Mouse (Mus musculus): ENCODE data around the gene Unc13a. TPM values are rescaled to one million over a fixed set of nuclear protein-coding genes. Genes with fewer than 3 reads are reported as not detected.

Unc13a gene
- total RNA-seq, 2 experiments from 2014 or later = 1.1 to 1.5 TPM

DNA sequence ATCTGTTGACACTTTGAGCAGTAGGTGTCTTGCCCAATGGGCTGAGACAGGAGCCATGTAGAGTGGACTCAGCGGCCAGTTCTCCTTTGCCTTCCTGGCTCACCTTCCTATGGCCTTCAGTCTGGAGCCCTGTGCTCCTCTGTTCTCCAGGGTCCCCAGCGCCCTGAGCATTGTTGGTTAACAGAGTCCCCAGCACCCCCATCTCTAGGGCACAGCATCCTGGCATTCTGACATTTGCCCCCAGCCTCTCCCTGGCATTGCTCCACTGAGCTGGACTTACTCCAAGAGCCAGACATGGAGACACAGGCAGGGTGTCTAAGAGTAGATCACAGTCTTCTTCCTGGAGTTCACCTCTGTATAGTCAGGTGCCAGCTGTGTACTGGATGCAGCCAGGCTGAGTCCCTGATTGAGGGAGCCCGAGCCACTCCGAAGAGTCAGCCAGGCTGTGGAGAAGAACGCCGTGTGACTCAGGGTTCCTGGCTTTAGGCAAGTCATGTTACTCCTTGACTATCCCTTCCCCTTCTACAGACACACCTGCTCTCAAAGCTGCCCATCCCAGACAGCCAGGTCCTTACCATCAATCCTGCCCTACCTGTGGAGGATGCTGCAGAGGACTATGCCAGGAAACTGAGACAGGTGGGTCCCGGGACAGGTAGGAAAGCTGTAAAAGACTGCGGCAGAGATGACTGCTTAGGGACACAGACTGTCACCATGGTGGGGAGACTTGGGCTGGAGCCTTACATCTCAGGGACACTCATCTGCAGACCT, 77.8 kb downstream of the Unc13a start:
- intact Hi-C loops (cut with DNase I) = no loop called here
- no peak for DNase-seq

DNA sequence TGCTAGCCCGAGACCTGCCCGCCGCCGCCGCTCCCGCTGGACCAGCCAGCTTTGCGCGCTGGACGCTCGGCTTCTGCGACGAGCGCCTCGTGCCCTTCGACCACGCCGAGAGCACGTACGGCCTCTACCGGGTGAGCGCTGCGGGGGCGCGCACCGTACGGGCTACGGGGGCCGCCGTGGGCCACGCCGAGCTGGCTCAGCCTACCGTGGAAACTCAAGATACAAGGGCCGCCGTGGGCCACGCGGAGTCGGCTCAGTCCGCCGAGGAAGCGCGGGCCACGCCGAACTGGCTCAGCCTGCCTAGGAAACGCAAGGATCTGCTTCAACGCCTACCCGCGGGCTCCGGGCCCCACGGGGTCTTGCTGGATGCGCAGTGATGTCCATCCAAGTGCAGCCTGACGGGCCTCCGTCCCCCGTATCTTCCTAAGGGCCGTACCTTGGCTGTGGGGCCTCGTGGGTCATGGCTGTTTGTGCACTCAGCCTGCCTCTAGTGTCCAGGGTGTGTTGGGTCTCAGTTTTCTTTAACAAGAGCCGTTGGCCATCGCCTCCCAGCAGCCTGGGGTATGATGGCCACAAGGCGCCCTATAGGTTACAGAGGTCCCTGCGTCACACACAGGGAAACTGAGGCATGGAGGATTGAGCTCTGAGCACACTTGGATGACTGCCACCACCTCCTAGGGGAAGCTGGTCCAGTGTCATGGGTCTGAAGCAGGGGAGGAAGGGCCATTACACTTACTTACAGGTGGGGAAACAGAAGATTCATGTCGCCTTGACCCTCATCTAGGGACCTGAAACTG, 79.0 kb downstream of the Unc13a start:
- intact Hi-C loops (cut with DNase I) = no loop called here
- peak in 1 of 2 experiments; percentile 85 for DNase-seq

DNA sequence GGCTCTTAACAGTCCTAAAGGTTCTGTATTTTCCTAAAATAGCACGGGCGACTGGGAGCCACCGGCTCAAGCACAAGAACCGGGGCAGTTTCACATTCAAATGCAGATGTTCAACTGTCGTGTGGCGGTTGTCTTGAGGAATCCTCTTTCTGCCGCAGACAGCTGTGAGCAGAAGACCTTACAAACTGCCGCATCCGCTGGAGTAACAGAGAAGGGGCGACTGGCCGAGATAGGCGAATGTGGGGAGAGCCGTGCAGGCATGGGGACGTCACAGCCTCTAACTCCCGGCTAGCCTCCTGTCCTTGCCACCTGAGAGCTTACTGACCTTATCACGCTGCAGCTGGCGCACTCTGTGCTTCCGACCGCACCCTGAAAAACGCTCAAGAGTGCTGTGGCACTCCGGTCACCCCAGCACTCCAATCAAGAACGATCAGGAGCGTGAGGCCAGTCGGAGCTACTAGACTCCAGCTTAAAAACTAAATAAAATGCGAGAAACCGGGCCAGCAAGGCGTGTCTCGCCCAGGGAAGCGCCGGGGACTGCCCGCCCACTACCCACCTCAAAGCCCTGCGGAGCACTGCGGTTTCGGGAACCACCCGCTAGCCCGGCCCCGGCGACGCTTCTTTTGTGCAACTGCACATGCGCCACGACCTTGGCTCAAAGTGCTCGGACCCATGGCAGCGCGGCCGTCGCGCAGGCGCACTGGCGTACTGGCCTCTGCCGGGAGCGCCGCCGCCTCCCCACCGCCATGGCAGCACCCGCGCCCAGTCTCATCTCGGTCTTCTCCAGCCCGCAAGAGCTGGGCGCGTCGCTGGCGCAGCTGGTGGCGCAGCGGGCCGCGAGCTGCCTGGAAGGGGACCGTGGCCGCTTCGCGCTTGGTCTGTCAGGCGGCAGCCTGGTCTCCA, 79.8 kb downstream of the Unc13a start, which contains the start of gene Pgls:
Gene Pgls, plus strand, starts transcription at position 706 of the 903 bp plus-strand sequence.
- intact Hi-C loops (cut with DNase I) = no loop called here

DNA sequence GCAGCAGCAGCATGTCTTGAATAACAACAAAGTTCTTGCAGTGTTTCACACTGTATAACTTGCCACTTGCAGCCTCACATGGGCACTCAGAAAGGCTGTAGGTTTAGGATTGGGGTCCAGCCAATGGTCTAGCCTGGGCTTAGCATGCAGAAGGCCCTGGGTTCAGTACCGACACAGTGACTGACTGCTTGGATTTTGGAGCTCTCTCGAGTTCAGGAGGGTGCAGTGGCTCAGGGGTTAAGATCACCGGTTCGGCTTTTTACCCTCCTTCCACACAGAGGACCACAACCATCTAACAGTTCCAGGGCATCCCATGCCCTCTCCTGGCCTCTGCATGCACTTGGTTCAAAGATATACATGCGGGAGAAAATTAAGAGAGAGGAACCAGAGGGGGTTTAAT, 80.5 kb downstream of the Unc13a start:
- intact Hi-C loops (cut with DNase I) = no loop called here
- DNase-seq = peak in 1 of 2 experiments; percentile 18

More for the DNA sequence above, 79.8 kb downstream of the Unc13a start, which contains the start of gene Pgls:
- peak; percentile 96 to 97 for DNase-seq

DNA sequence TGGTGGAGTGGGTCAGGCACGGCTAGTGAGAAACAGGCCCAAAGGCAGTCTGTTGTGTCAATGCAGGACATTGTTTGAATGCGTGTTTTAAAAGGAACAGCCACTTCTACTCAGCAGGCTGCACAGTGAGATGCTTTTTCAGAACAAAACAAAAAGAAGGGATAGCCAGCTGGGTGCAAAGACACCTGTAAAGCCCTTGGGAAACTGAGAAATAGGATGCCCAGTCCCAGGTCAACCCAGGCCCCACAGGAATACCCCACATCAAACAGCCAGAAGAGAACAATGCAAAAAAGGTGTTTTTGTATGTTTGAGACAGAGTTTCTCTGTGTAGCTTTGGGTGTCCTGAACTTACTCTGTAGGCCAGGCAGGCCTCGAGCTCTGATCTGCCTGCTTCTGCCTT, 82.8 kb downstream of the Unc13a start:
- intact Hi-C loops (cut with DNase I) = no loop called here
- DNase-seq = no peak

DNA sequence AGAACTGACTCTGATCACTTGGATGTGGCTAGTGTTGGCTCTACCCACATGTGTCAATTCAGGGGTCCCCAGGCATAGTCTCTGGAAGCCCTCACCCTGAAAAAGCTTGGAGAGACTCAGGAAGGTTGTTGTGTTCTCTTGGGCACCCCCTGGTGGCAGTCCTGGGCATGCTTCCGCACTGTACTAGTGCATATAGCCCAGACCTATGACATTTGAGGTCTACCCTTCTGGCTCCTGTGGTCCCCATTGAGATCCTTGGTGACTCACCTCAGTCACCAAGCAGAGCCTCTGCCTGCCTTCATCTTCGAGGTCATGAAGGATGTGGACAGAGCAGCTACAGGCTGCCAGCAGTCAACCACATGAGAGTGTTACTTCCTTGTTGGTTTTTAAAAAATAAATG, 84.7 kb downstream of the Unc13a start:
- intact Hi-C loops (cut with DNase I) = no loop called here
- DNase-seq = peak in 1 of 2 experiments; percentile 73

DNA sequence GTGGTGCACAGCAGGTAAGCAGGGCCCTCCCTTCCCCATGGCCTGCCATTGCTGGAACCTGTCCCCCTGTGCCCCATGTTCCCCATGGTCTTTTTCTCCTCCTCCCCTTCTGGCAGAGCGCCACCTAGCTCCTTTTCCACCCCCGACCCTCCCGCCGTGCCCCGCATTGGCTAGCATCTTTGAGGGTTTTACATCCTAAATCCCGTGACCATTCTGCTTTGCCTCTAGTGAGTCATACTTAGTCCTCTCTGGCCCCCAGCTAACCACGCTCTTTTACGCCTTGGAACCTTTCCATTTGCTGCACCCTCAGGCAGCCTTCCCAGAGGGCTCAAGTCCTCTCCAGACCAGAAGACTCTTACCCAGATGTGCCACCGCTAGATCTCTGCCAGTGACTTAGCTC, 91.4 kb downstream of the Unc13a start:
- intact Hi-C loops (cut with DNase I) = no loop called here
- DNase-seq = no peak

DNA sequence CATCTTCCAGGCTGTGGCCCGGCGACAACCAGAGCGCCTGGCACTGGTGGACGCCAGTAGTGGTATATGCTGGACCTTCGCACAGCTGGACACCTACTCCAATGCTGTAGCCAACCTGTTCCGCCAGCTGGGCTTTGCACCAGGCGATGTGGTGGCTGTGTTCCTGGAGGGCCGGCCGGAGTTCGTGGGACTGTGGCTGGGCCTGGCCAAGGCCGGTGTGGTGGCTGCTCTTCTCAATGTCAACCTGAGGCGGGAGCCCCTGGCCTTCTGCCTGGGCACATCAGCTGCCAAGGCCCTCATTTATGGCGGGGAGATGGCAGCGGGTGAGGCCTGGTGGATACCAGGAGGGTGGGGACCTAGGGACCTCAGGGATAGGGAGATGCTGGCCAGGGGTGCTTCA, 92.1 kb downstream of the Unc13a start:
- DNase-seq = peak; percentile 80
- intact Hi-C loops (cut with DNase I) = no loop called here

DNA sequence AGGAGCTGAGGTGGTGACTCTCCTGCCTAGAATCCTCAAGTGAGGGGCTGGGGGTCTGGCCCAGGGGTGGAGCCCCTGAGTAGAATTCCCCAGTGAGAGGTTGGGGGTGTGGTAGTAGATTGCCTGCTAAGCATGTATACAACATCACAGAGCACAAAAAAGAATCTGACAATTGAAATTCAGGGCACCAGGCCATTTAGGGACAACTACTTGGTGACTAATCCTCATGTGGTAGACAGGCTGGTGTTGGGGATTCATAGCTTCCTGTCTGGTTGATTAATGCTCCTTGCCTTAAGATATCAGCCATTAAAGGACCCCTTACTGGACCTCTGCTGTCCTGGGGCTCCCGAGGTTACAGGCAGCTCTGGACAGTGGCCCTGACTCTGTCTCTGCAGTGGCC, 92.5 kb downstream of the Unc13a start:
- intact Hi-C loops (cut with DNase I) = no loop called here
- no peak for DNase-seq

DNA sequence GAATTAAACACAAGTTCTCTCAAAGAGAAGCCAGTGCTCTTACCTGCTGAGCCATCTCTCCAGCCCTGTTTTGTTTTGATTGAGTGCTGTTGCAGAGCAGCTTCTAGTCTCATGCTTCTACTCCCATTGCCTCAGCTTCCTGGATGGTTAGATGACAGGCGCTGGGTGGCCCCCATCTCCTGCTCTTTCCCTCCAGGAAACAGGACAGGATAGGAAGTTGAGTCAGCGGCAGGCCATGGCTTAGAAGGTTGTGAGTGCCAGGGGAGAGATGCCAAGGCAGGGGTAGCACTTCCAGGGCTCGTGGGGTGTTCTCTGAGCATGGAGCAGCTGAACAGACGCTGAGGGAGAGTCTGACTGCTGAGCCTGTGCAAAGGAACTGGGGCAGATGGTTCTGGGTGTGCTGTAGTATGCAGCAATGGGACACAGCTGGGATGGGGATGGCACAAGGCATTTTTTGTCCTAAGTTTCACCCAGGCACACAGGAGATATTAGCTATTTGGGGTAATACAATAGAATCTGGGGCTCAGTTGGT, 93.6 kb downstream of the Unc13a start:
- no peak for DNase-seq
- intact Hi-C loops (cut with DNase I) = no loop called here

DNA sequence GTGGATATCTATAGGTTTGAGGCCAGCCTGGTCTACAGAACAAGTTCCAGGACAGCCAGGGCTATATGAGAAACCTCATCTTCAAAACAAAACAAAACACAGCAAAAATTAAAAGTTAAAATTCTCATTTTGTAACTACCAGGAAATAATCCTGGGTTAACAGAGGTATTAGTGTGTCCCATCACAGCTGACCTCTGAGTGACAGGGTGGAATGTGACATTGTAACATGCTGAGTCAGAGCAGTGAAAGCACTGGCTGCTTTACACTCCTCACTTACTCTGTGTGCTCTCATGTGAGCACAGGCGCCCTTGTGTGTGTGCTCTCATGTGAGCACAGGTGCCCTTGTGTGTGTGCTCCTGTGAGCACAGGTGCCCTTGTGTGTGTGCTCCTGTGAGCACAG, 96.5 kb downstream of the Unc13a start:
- DNase-seq = no peak
- intact Hi-C loops (cut with DNase I) = no loop called here

DNA sequence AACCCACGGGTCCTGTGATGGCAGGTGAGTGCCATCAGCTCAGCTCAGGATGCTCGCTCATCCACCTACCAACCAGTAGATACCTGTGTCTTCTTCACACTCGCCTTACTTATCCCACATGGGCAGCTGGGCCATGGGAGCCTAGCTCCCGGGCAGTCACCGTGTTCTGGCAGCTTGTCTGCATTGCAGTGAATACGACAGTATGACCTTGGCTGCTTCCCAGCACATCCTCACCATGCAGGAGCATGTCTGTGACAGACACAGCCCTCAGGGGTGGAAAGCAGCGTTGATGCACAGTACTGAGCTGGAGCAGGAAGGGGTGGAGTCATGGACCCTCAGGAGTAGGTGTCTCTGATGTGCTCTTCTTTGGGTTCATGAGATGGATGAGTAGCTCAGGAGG, 97.1 kb downstream of the Unc13a start:
- intact Hi-C loops (cut with DNase I) = no loop called here
- peak in 1 of 2 experiments; percentile 49 for DNase-seq

Small RNAs within 50 kb of the gene (microRNA-seq; reads per million reads assigned to microRNA genes)
- gene Mir6769b = 0 reads per million in 2 experiments

Other genes with a start within 250 kb of the Unc13a start
- gene Abhd8, start 208.1 kb downstream of the Unc13a start, total RNA-seq (2021) = 10 to 100 TPM; 31.7 to 34.6 TPM
- gene Mrpl34, start 206.8 kb downstream of the Unc13a start, total RNA-seq (2021) = 100 to 1,000 TPM; 103 to 116 TPM
- 10 to 100 TPM; 37.8 to 39.1 TPM for gene Dda1, start 202.6 kb downstream of the Unc13a start, total RNA-seq (2021)
- gene Ano8, start 185.8 kb downstream of the Unc13a start, total RNA-seq (2021) = 10 to 100 TPM; 14.6 to 15.3 TPM
- gene Gtpbp3, start 183.7 kb downstream of the Unc13a start, total RNA-seq (2021) = 10 to 100 TPM; 19.7 to 22.1 TPM
- gene Plvap, start 160.0 kb downstream of the Unc13a start, total RNA-seq (2021) = 10 to 100 TPM; 21.8 to 22.0 TPM
- gene Ccdc194, start 146.0 kb downstream of the Unc13a start, total RNA-seq (2021) = under 1 TPM in 1 of 2 experiments, not detected in 1; 0.17 TPM
- gene Bst2, start 134.3 kb downstream of the Unc13a start, total RNA-seq (2021) = 10 to 100 TPM; 13.0 to 13.5 TPM
- 10 to 100 TPM; 30.2 to 32.5 TPM for gene Mvb12a, start 128.8 kb downstream of the Unc13a start, total RNA-seq (2021)
- under 1 TPM in 1 of 2 experiments, not detected in 1; 0.27 TPM for gene Tmem221, start 112.9 kb downstream of the Unc13a start, total RNA-seq (2021)
- gene Nxnl1, start 105.2 kb downstream of the Unc13a start, total RNA-seq (2021) = under 1 TPM in 1 of 2 experiments, not detected in 1; 0.12 TPM
- 100 to 1,000 TPM; 118 to 120 TPM for gene Slc27a1, start 102.9 kb downstream of the Unc13a start, total RNA-seq (2021)
- gene Pgls, start 79.6 kb downstream of the Unc13a start, total RNA-seq (2021) = 10 to 100 TPM; 78.8 to 87.3 TPM
- 1 to 10 TPM in 1 of 2 experiments, under 1 TPM in 1; 0.81 to 1.3 TPM for gene Fam129c, start 74.1 kb downstream of the Unc13a start, total RNA-seq (2021)
- gene Colgalt1, start 60.8 kb downstream of the Unc13a start, total RNA-seq (2021) = 10 to 100 TPM; 46.3 to 54.9 TPM
- gene Jak3, start 4.5 kb upstream of the Unc13a start, total RNA-seq (2021) = 10 to 100 TPM; 14.3 to 15.0 TPM
- gene Insl3, start 17.5 kb upstream of the Unc13a start, total RNA-seq (2021) = 1 to 10 TPM; 5.1 to 5.4 TPM
- 10 to 100 TPM; 12.0 to 12.2 TPM for gene B3gnt3, start 30.0 kb upstream of the Unc13a start, total RNA-seq (2021)
- 1 to 10 TPM; 1.3 to 2.4 TPM for gene Fcho1, start 54.0 kb upstream of the Unc13a start, total RNA-seq (2021)
- 1 to 10 TPM; 6.7 to 8.5 TPM for gene Zfp709, start 210.3 kb upstream of the Unc13a start, total RNA-seq (2021)
- gene Zfp882, start 236.9 kb upstream of the Unc13a start, total RNA-seq (2021) = 1 to 10 TPM; 3.0 to 4.4 TPM
- gene Zfp617, start 236.9 kb upstream of the Unc13a start, total RNA-seq (2021) = 10 to 100 TPM; 27.3 to 32.6 TPM